Mouse (Mus musculus) CH12.LX (cell line): ENCODE results near the gene Cend1. TPM values are rescaled to one million over a fixed set of nuclear protein-coding genes. Genes with fewer than 3 reads are reported as not detected.
A peak's percentile ranks its signal among the peaks of the same experiment; 100 is the strongest.

Experiments used
- DNase-seq: peaks from one replicate; pipeline ENCODE4 v3.0.0-alpha.2; 2013; ENCODE audit errors: extremely low read depth
- H3K27ac ChIP-seq: 2 replicates; pipeline ENCODE4 v1.5.1; 2012; ENCODE audit warnings: low read depth, mild to moderate bottlenecking, control low read depth, moderate library complexity; ENCODE audit not compliant: insufficient read depth
- H3K27me3 ChIP-seq: replicated peaks from 2 replicates; pipeline ENCODE3; 2012; ENCODE audit warnings: inconsistent platforms
- H3K36me3 ChIP-seq, 2 experiments: replicated peaks in 1 of 2; 2 replicates each; pipeline versions ENCODE3 to v1.6.1; 2012; ENCODE audit warnings: inconsistent platforms in 1 of 2, low read length in 1 of 2, mild to moderate bottlenecking in 1 of 2, mixed read lengths in 1 of 2, moderate library complexity in 1 of 2; ENCODE audit not compliant: control insufficient read depth in 1 of 2, insufficient read depth in 1 of 2
- H3K4me1 ChIP-seq, 2 experiments: 2 replicates each; pipeline ENCODE4 v1.6.1; 2012; ENCODE audit warnings: inconsistent platforms in 1 of 2, moderate library complexity in 1 of 2; ENCODE audit not compliant: insufficient read depth in 2 of 2, control insufficient read depth in 1 of 2
- H3K4me2 ChIP-seq: 2 replicates; pipeline ENCODE4 v1.6.1; 2012; ENCODE audit warnings: low read depth, mild to moderate bottlenecking, control low read depth; ENCODE audit not compliant: poor library complexity, insufficient read depth, severe bottlenecking
- H3K4me3 ChIP-seq, 3 experiments: fragments of 150-350 bp in 1 of 3; sonication (generic) in 1 of 3; replicated peaks in 1 of 3; 2 replicates each; pipeline versions ENCODE3 to v1.5.1; 2011 to 2012; ENCODE audit warnings: low read depth in 2 of 3, low read length in 2 of 3, mild to moderate bottlenecking in 2 of 3, moderate library complexity in 2 of 3, control low read depth in 1 of 3, improper control_type of control experiment in 1 of 3, inconsistent platforms in 1 of 3, mixed read lengths in 1 of 3; ENCODE audit not compliant: poor library complexity in 1 of 3
- H3K79me2 ChIP-seq: replicated peaks from 2 replicates; pipeline ENCODE4 v1.6.1; 2012; ENCODE audit warnings: mild to moderate bottlenecking, moderate library complexity; ENCODE audit not compliant: control insufficient read depth, poor library complexity, insufficient read depth, severe bottlenecking; ENCODE audit errors: extremely low read depth
- H3K9ac ChIP-seq: 2 replicates; pipeline ENCODE4 v1.6.1; 2012; ENCODE audit warnings: low read depth, mild to moderate bottlenecking, control low read depth, moderate library complexity; ENCODE audit not compliant: insufficient read depth
- H3K9me3 ChIP-seq: replicated peaks from 2 replicates; pipeline ENCODE3; 2012; ENCODE audit warnings: low read length, inconsistent platforms, mixed read lengths
- E2F4 ChIP-seq: IDR thresholded peaks from 2 replicates; pipeline ENCODE4 v1.6.1; 2011; ENCODE audit warnings: low read depth, low read length, improper control_type of control experiment; ENCODE audit not compliant: insufficient replicate concordance
- HCFC1 ChIP-seq: IDR thresholded peaks from 2 replicates; pipeline ENCODE4 v1.6.1; 2012; ENCODE audit warnings: low read depth, mild to moderate bottlenecking, inconsistent platforms, low read length, improper control_type of control experiment
- JUN ChIP-seq: IDR thresholded peaks from 2 replicates; pipeline ENCODE4 v1.6.1; 2011; ENCODE audit warnings: low read depth, mild to moderate bottlenecking, low read length, improper control_type of control experiment, moderate library complexity; ENCODE audit not compliant: insufficient read depth
- JUND ChIP-seq: conservative IDR thresholded peaks from 2 replicates; pipeline ENCODE4 v1.6.1; 2011; ENCODE audit warnings: low read depth, low read length, improper control_type of control experiment
- KAT2A ChIP-seq: IDR thresholded peaks from 2 replicates; pipeline ENCODE4 v1.6.1; 2012; ENCODE audit warnings: low read length, improper control_type of control experiment, inconsistent platforms; ENCODE audit not compliant: insufficient replicate concordance
- MAZ ChIP-seq: IDR thresholded peaks from 2 replicates; pipeline ENCODE4 v1.6.1; 2012; ENCODE audit warnings: low read depth, mild to moderate bottlenecking, inconsistent platforms, low read length, improper control_type of control experiment, moderate library complexity
- MEF2A ChIP-seq: IDR thresholded peaks from 2 replicates; pipeline ENCODE4 v1.6.1; 2014; ENCODE audit warnings: low read depth, mild to moderate bottlenecking, inconsistent platforms, low read length, improper control_type of control experiment, borderline replicate concordance
- NELFE ChIP-seq: IDR thresholded peaks from 2 replicates; pipeline ENCODE4 v1.6.1; 2011; ENCODE audit warnings: low read depth, low read length, improper control_type of control experiment
- POLR2A ChIP-seq: IDR thresholded peaks from 2 replicates; pipeline ENCODE4 v1.6.1; 2011; ENCODE audit warnings: low read depth, mild to moderate bottlenecking, improper control_type of control experiment, low read length
- POLR2AphosphoS2 ChIP-seq: IDR thresholded peaks from 2 replicates; pipeline ENCODE4 v1.6.1; 2011; ENCODE audit warnings: low read depth, low read length, improper control_type of control experiment
- SMC3 ChIP-seq: IDR thresholded peaks from 2 replicates; pipeline ENCODE4 v1.6.1; 2011; ENCODE audit warnings: low read depth, low read length, improper control_type of control experiment
- USF1 ChIP-seq: IDR thresholded peaks from 2 replicates; pipeline ENCODE4 v1.6.1; 2014; ENCODE audit warnings: low read depth, mild to moderate bottlenecking, inconsistent platforms, low read length, improper control_type of control experiment
- ZC3H11A ChIP-seq: IDR thresholded peaks from 2 replicates; pipeline ENCODE4 v1.6.1; 2012; ENCODE audit warnings: low read depth, mild to moderate bottlenecking, inconsistent platforms, low read length, improper control_type of control experiment
- dilution Hi-C: fragments of 300-500 bp; cut with MboI; formaldehyde crosslinking; loops from 2 replicates; pipeline ENCODE4 v1.14.3; 2020; ENCODE audit warnings: low sequenced_read_pairs; ENCODE audit not compliant: extremely low pct_unique_long_range_greater_than_20kb, extremely low pct_ligation_motif_present
- in situ Hi-C: fragments of 300-500 bp; cut with MboI; formaldehyde crosslinking; loops from 3 replicates; pipeline ENCODE4 v1.14.3; 2019; ENCODE audit warnings: low sequenced_read_pairs, low pct_ligation_motif_present, low pct_unique_long_range_greater_than_20kb, mixed read lengths
- polyA plus RNA-seq: library from polyadenylated mRNA; unstranded; fragments of >175 nt; gene quantifications from 2 replicates; pipeline ENCODE4 v1.2.1, GENCODE M21; 2012; ENCODE audit warnings: low read depth; ENCODE audit not compliant: insufficient read length
- total RNA-seq, 2 experiments: library from RNA; depleted of rRNA; stranded (reverse); fragments of 300-350 nt in 1 of 2; fragments of >200 nt in 1 of 2; gene quantifications; 2 replicates each; pipeline ENCODE4 v1.2.3; 2012 to 2014

The Cend1 gene
- total and polyA plus RNA-seq, 3 experiments: not detected

GRCm38 (mm10) chr7:141429840-141430584, 721 bp upstream of the Cend1 start:
- Histone ChIP-seq H3K9ac (no peak overlapping the region), H3K36me3 (peaks cover 39 to 49% of the 10 kb centered on the region in 2 experiments), H3K9me3 (no peaks in the 10 kb centered on the region), H3K79me2 (no peaks in the 10 kb centered on the region), H3K4me3 (no peak overlapping the region), H3K27me3 (no peaks in the 10 kb centered on the region), H3K27ac (no peak overlapping the region), H3K4me2 (no peak overlapping the region), H3K4me1 (peaks cover 8 to 15% of the 10 kb centered on the region in 2 experiments)
- DNase-seq: no peak
- no peak for TF ChIP-seq MAZ
- TF ChIP-seq POLR2AphosphoS2: 0 out of 2 replicates have a peak, but pooled peaks have one; percentile 31
- in situ Hi-C loops: no loop called here
- dilution Hi-C loops: no loop called here

GRCm38 (mm10) chr7:141428701-141429100, 590 bp downstream of the Cend1 start:
- H3K9me3 ChIP-seq: no peaks in the 10 kb centered on the region
- no peaks in the 10 kb centered on the region for H3K79me2 ChIP-seq
- H3K36me3 ChIP-seq: peaks cover 35 to 45% of the 10 kb centered on the region in 2 experiments
- H3K4me2 ChIP-seq: no peak overlapping the region
- no peak overlapping the region for H3K9ac ChIP-seq
- no peak overlapping the region for H3K4me3 ChIP-seq
- TF ChIP-seq HCFC1 (no peak), POLR2A (no peak), NELFE (no peak), USF1 (no peak), JUN (no peak), POLR2AphosphoS2 (no peak), SMC3 (no peak), KAT2A (no peak), ZC3H11A (no peak), JUND (no peak), E2F4 (no peak), MEF2A (no peak)
- peaks cover 2% of the 10 kb centered on the region for H3K27me3 ChIP-seq
- dilution Hi-C loops (no loop called here), in situ Hi-C loops (no loop called here)
- DNase-seq: no peak
- H3K27ac ChIP-seq: no peak overlapping the region
- peaks cover under 1 to 2% of the 10 kb centered on the region in 2 experiments; a peak in 3 of 4 replicates for H3K4me1 ChIP-seq
